Mouse (Mus musculus) kidney, adult 2 months (tissue): ENCODE results near the gene Mettl26. TPM values are rescaled to one million over a fixed set of nuclear protein-coding genes. Genes with fewer than 3 reads are reported as not detected.
A peak's percentile ranks its signal among the peaks of the same experiment; 100 is the strongest.

Experiments used
- DNase-seq: peaks from one replicate; pipeline ENCODE4 v3.0.0; 2021
- H3K27ac ChIP-seq: fragments of 200-500 bp; 2 replicates; pipeline ENCODE4 v1.5.1; 2012; ENCODE audit warnings: low read depth, low read length, control low read depth, inconsistent platforms; ENCODE audit not compliant: insufficient read depth
- H3K27me3 ChIP-seq: fragments of 200-500 bp; replicated peaks from 2 replicates; pipeline ENCODE4 v1.6.1; 2012; ENCODE audit warnings: mild to moderate bottlenecking, moderate library complexity, low read length, inconsistent platforms; ENCODE audit not compliant: control insufficient read depth, insufficient read depth
- H3K36me3 ChIP-seq: fragments of 200-500 bp; 2 replicates; pipeline ENCODE4 v1.6.1; 2012; ENCODE audit warnings: mild to moderate bottlenecking, moderate library complexity, low read length, inconsistent platforms; ENCODE audit not compliant: control insufficient read depth, insufficient read depth
- H3K4me1 ChIP-seq: fragments of 200-500 bp; 2 replicates; pipeline ENCODE4 v1.6.1; 2011; ENCODE audit warnings: low read length; ENCODE audit not compliant: control insufficient read depth, insufficient read depth
- H3K4me3 ChIP-seq: fragments of 200-500 bp; 2 replicates; pipeline ENCODE4 v1.5.1; 2011; ENCODE audit warnings: mild to moderate bottlenecking, low read depth, low read length, control low read depth; ENCODE audit not compliant: insufficient read depth
- CTCF ChIP-seq: fragments of 200-500 bp; conservative IDR thresholded peaks from 2 replicates; pipeline ENCODE4 v1.5.1; 2011; ENCODE audit warnings: low read depth, mild to moderate bottlenecking, control low read depth, low read length, moderate library complexity, mixed read lengths; ENCODE audit not compliant: insufficient read depth, insufficient read length
- POLR2A ChIP-seq: fragments of 200-500 bp; IDR thresholded peaks from one replicate; pipeline ENCODE4 v1.6.1; 2011; ENCODE audit warnings: low read depth, low read length, control low read depth
- WGBS: fragments of 180-500 bp; shearing (Covaris S2); methylation state at CpG from one replicate; pipeline ENCODE4 v1.1.7; 2018; 5-methylcytosine and 5-hydroxymethylcytosine counted together
- polyA plus RNA-seq: library from polyadenylated mRNA; depleted of rRNA; stranded (reverse); fragments of >200 nt; gene quantifications from 2 replicates; pipeline ENCODE4 v1.2.3, GENCODE M21; 2012; rRNA removed

Mettl26 gene
- 509 and 656 TPM in 2 replicates for polyA plus RNA-seq

- Histone ChIP-seq H3K4me3 (peak within 1 kb of the TSS; percentile 99), H3K36me3 (no peaks in the 10 kb centered on the region), H3K4me1 (peaks cover 36% of the 10 kb centered on the region; the same call in 1 of the 2 replicates), H3K27ac (peak within 1 kb of the TSS; percentile 91), H3K27me3 (no peaks in the 10 kb centered on the region)
- peak; percentile 96 for DNase-seq
- WGBS: under 1% methylated on average over 25 of the region's 25 CpGs
- no peak for TF ChIP-seq POLR2A
- no peak for TF ChIP-seq CTCF
Observed at GRCm38 (mm10) chr17:25874721-25875170, at the start of gene Mettl26. Gene Mettl26 (plus strand): TSS chr17:25875074.

- Histone ChIP-seq H3K27ac (no peak overlapping the region), H3K4me1 (peaks cover 14% of the 10 kb centered on the region), H3K36me3 (no peaks in the 10 kb centered on the region), H3K4me3 (no peak overlapping the region), H3K27me3 (no peaks in the 10 kb centered on the region)
- no peak for DNase-seq
- TF ChIP-seq CTCF: no peak
- TF ChIP-seq POLR2A: no peak
- WGBS: 87% methylated on average over 6 of the region's 6 CpGs
Observed at GRCm38 (mm10) chr17:25825311-25825710, 49.6 kb upstream of the Mettl26 start.

GRCm38 (mm10) chr17:25825984-25826570 lies 48.8 kb upstream of the Mettl26 start:
- no peak for DNase-seq
- Histone ChIP-seq H3K36me3 (no peaks in the 10 kb centered on the region), H3K4me1 (peaks cover 14% of the 10 kb centered on the region), H3K27me3 (no peaks in the 10 kb centered on the region), H3K4me3 (no peak overlapping the region), H3K27ac (no peak overlapping the region)
- no peak for TF ChIP-seq CTCF
- no peak for TF ChIP-seq POLR2A
- WGBS: 94% methylated on average over 27 of the region's 27 CpGs

- Histone ChIP-seq H3K4me1 (peaks cover 20% of the 10 kb centered on the region), H3K27me3 (no peaks in the 10 kb centered on the region), H3K27ac (no peak overlapping the region), H3K4me3 (no peak overlapping the region), H3K36me3 (no peaks in the 10 kb centered on the region)
- no peak for DNase-seq
- TF ChIP-seq POLR2A (no peak), CTCF (no peak)
- WGBS: 92% methylated on average over 13 of the region's 13 CpGs
Observed at GRCm38 (mm10) chr17:25827011-25827410, 47.9 kb upstream of the Mettl26 start.

- Histone ChIP-seq H3K36me3 (no peaks in the 10 kb centered on the region), H3K4me3 (no peak overlapping the region), H3K4me1 (peaks cover 20% of the 10 kb centered on the region), H3K27me3 (no peaks in the 10 kb centered on the region), H3K27ac (no peak overlapping the region)
- DNase-seq: no peak
- TF ChIP-seq POLR2A: no peak
- no peak for TF ChIP-seq CTCF
- 89% methylated on average over 22 of the region's 22 CpGs for WGBS
Observed at GRCm38 (mm10) chr17:25827546-25828222, 47.2 kb upstream of the Mettl26 start.

GRCm38 (mm10) chr17:25828223-25828594 lies 46.7 kb upstream of the Mettl26 start:
- Histone ChIP-seq H3K27ac (no peak overlapping the region), H3K4me1 (peaks cover 20% of the 10 kb centered on the region), H3K4me3 (peak overlapping the region; percentile 67; the same call in 1 of the 2 replicates), H3K27me3 (no peaks in the 10 kb centered on the region), H3K36me3 (no peaks in the 10 kb centered on the region)
- TF ChIP-seq CTCF: no peak
- no peak for TF ChIP-seq POLR2A
- DNase-seq: no peak
- 81% methylated on average over 8 of the region's 8 CpGs for WGBS

- Histone ChIP-seq H3K36me3 (no peaks in the 10 kb centered on the region), H3K27me3 (no peaks in the 10 kb centered on the region), H3K4me1 (peaks cover 18% of the 10 kb centered on the region), H3K4me3 (peak within 1 kb of the TSS; percentile 67), H3K27ac (peak within 1 kb of the TSS; percentile 72)
- TF ChIP-seq CTCF (peak; percentile 51), POLR2A (peak; percentile 69)
- under 1% methylated on average over 32 of the region's 32 CpGs for WGBS
- DNase-seq: peak; percentile 90
Observed at GRCm38 (mm10) chr17:25828712-25829557, 45.9 kb upstream of the Mettl26 start, which contains the start of gene Jmjd8. Gene Jmjd8 (plus strand): TSS chr17:25828867.
